Mouse (Mus musculus): ENCODE results near the gene Fchsd2.

DNA sequence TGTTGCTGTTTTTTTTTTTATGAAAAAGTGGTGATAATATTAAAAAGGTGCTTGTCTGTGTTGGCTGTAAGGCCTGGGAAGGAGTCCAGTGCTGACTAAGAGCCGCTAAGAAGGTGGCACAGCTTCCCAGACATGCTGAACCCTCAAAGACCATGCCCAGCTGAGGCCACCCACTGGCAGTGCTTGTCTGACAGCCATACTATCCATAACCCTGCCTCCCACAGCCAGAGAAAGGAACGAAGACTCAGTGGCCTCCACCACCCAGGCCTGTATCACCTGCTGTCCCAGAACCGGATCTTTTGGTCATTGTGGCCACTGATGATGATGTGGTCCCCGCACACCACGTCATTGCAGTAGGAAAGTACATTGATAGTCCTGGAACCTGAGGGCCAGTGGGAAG, 198.5 kb downstream of the Fchsd2 start:
- TF ChIP-seq POLR2A (IDR thresholded peaks at IDR 0.05; ENCODE audit: borderline replicate concordance, extremely low read depth, low read depth, low read length): no peak
- TF ChIP-seq CTCF (IDR thresholded peaks at IDR 0.05; ENCODE audit: insufficient read depth, low read length): no peak
